Mouse (Mus musculus) right cerebral cortex, adult 2 months (tissue): ENCODE data around the gene Pde4d.

ENCODE experiments used
- DNase-seq, 2 experiments: peaks; one replicate each; pipeline ENCODE4 v3.0.0; 2021 to 2022; ENCODE audit warnings: low spot score in 2 of 2

Pde4d gene

GRCm38 (mm10) chr13:109293011-109293410 lies 843.3 kb downstream of the Pde4d start:
- no peak for DNase-seq

- no peak for DNase-seq
These were observed 846.7 kb downstream of the Pde4d start for GRCm38 (mm10) chr13:109296347-109297037.

- no peak for DNase-seq
These were observed 849.1 kb downstream of the Pde4d start for GRCm38 (mm10) chr13:109298852-109299251.

- DNase-seq: no peak
These were observed 849.9 kb downstream of the Pde4d start for GRCm38 (mm10) chr13:109299511-109300250.

GRCm38 (mm10) chr13:109312542-109312941 lies 862.8 kb downstream of the Pde4d start:
- DNase-seq: no peak

GRCm38 (mm10) chr13:109315608-109316007 lies 865.9 kb downstream of the Pde4d start:
- no peak for DNase-seq

GRCm38 (mm10) chr13:109317644-109318043 lies 867.9 kb downstream of the Pde4d start:
- DNase-seq: no peak

- DNase-seq: no peak
These were observed 868.8 kb downstream of the Pde4d start for GRCm38 (mm10) chr13:109318434-109318998.

GRCm38 (mm10) chr13:109326061-109326460 lies 876.3 kb downstream of the Pde4d start:
- no peak for DNase-seq

GRCm38 (mm10) chr13:109331563-109331962 lies 881.8 kb downstream of the Pde4d start:
- DNase-seq: no peak

GRCm38 (mm10) chr13:109341902-109342301 lies 892.2 kb downstream of the Pde4d start:
- no peak for DNase-seq

GRCm38 (mm10) chr13:109342469-109342868 lies 892.7 kb downstream of the Pde4d start:
- no peak for DNase-seq

- peak; percentile 81 to 88 for DNase-seq
These were observed 893.8 kb downstream of the Pde4d start for GRCm38 (mm10) chr13:109343596-109343995.

GRCm38 (mm10) chr13:109347770-109348169 lies 898.0 kb downstream of the Pde4d start:
- DNase-seq: no peak

GRCm38 (mm10) chr13:109348316-109348715 lies 898.6 kb downstream of the Pde4d start:
- no peak for DNase-seq

GRCm38 (mm10) chr13:109350100-109350499 lies 900.4 kb downstream of the Pde4d start:
- DNase-seq: no peak

- DNase-seq: peak; percentile 7 to 20
These were observed 904.3 kb downstream of the Pde4d start for GRCm38 (mm10) chr13:109354017-109354416.

- DNase-seq: no peak
These were observed 906.5 kb downstream of the Pde4d start for GRCm38 (mm10) chr13:109356252-109356651.

GRCm38 (mm10) chr13:109359994-109360393 lies 910.2 kb downstream of the Pde4d start:
- no peak for DNase-seq

- peak in 1 of 2 experiments; percentile 17 for DNase-seq
These were observed 912.6 kb downstream of the Pde4d start for GRCm38 (mm10) chr13:109362340-109362739.

- DNase-seq: no peak
These were observed 924.7 kb downstream of the Pde4d start for GRCm38 (mm10) chr13:109374465-109374864.

GRCm38 (mm10) chr13:109376681-109377080 lies 926.9 kb downstream of the Pde4d start:
- DNase-seq: no peak

GRCm38 (mm10) chr13:109380149-109380548 lies 930.4 kb downstream of the Pde4d start:
- no peak for DNase-seq
